ENCODE assay signal across 16 mouse cellular contexts in genomic region chr12:28710566-28711185, GRCm38 (mm10). TPM values are rescaled to one million over a fixed set of nuclear protein-coding genes. Genes with fewer than 3 reads are reported as not detected.
DNase-seq lines count a peak whose midpoint lies in the region; ATAC-seq and TF ChIP-seq lines count a peak whose summit lies in the region.
"Had no signal": no experiment of that assay in that cellular context is flagged by ENCODE, and none has a peak within 500 bp of the region (broad histone marks: within the 10 kb centered on the region; RNA-seq: fewer than 3 reads in every experiment).

No protein-coding gene starts in this region.

- H3K9ac ChIP-seq in midbrain, embryonic 13.5 days (replicated peaks) = no peak overlapping the region
- H3K9ac ChIP-seq in midbrain, postnatal 0 days (replicated peaks; ENCODE audit: low read length, poor library complexity, severe bottlenecking) = no peak overlapping the region
- no peak overlapping the region for H3K9ac ChIP-seq in hindbrain, embryonic 15.5 days
- H3K9ac ChIP-seq in stomach, postnatal 0 days (ENCODE audit: low read length) = no peak overlapping the region
- H3K9ac ChIP-seq: liver, embryonic 13.5 days had no signal

- H3K27me3 ChIP-seq in midbrain, embryonic 13.5 days = no peaks in the 10 kb centered on the region
- no peaks in the 10 kb centered on the region for H3K27me3 ChIP-seq in midbrain, postnatal 0 days (ENCODE audit: insufficient read depth, low read length)
- H3K27me3 ChIP-seq in hindbrain, embryonic 15.5 days = no peaks in the 10 kb centered on the region
- no peaks in the 10 kb centered on the region for H3K27me3 ChIP-seq in stomach, postnatal 0 days (ENCODE audit: control insufficient read depth, insufficient read depth, low read length)
- H3K27me3 ChIP-seq: liver, embryonic 13.5 days; Patski had no signal

- WGBS in midbrain, embryonic 13.5 days = 68% methylated on average over 22 of the region's 22 CpGs
- 59% methylated on average over 22 of the region's 22 CpGs for WGBS in midbrain, postnatal 0 days
- 56% methylated on average over 22 of the region's 22 CpGs for WGBS in hindbrain, embryonic 15.5 days
- 86% methylated on average over 22 of the region's 22 CpGs for WGBS in stomach, postnatal 0 days

- peaks cover 9% of the 10 kb centered on the region; the same call in 1 of the 2 replicates for H3K4me1 ChIP-seq in midbrain, embryonic 13.5 days (replicated peaks)
- H3K4me1 ChIP-seq in midbrain, postnatal 0 days (ENCODE audit: insufficient read depth, low read length) = no peaks in the 10 kb centered on the region
- peaks cover 12% of the 10 kb centered on the region for H3K4me1 ChIP-seq in hindbrain, embryonic 15.5 days (replicated peaks)
- H3K4me1 ChIP-seq in stomach, postnatal 0 days (replicated peaks; ENCODE audit: control insufficient read depth, insufficient read depth) = no peaks in the 10 kb centered on the region

- TF ChIP-seq EP300 in stomach, postnatal 0 days (optimal IDR thresholded peaks at IDR 0.05) = no peak

- H3K9me3 ChIP-seq in midbrain, embryonic 13.5 days = no peaks in the 10 kb centered on the region
- H3K9me3 ChIP-seq in midbrain, postnatal 0 days (ENCODE audit: low read length) = no peaks in the 10 kb centered on the region
- no peaks in the 10 kb centered on the region for H3K9me3 ChIP-seq in hindbrain, embryonic 15.5 days
- H3K9me3 ChIP-seq in stomach, postnatal 0 days (ENCODE audit: control insufficient read depth, low read length) = no peaks in the 10 kb centered on the region
- H3K9me3 ChIP-seq: liver, embryonic 13.5 days had no signal

- H3K4me2 ChIP-seq in midbrain, embryonic 13.5 days (replicated peaks) = no peak overlapping the region
- H3K4me2 ChIP-seq in midbrain, postnatal 0 days (ENCODE audit: low read depth, low read length, poor library complexity, severe bottlenecking) = no peak overlapping the region
- H3K4me2 ChIP-seq in hindbrain, embryonic 15.5 days = no peak overlapping the region
- no peak overlapping the region for H3K4me2 ChIP-seq in stomach, postnatal 0 days (replicated peaks; ENCODE audit: low read depth)
- H3K4me2 ChIP-seq: liver, embryonic 13.5 days had no signal

- no peak for TF ChIP-seq CTCF in midbrain, postnatal 0 days (IDR thresholded peaks at IDR 0.05)
- TF ChIP-seq CTCF in stomach, postnatal 0 days (IDR thresholded peaks at IDR 0.05; ENCODE audit: low read depth) = no peak

- ATAC-seq in midbrain, embryonic 13.5 days = 0 out of 2 replicates have a peak, but pooled peaks have one; percentile 40
- no peak for ATAC-seq in midbrain, postnatal 0 days (ENCODE audit: low FRiP score)
- ATAC-seq in hindbrain, embryonic 15.5 days (ENCODE audit: low FRiP score, low read depth) = peak; percentile 16; the same call in 1 of the 2 replicates
- no peak for ATAC-seq in stomach, postnatal 0 days (ENCODE audit: low FRiP score, low TSS enrichment)
- ATAC-seq: Patski had no signal

- H3K4me3 ChIP-seq in midbrain, embryonic 13.5 days (replicated peaks) = no peak overlapping the region
- H3K4me3 ChIP-seq in midbrain, postnatal 0 days (ENCODE audit: low read depth, low read length) = no peak overlapping the region
- no peak overlapping the region for H3K4me3 ChIP-seq in hindbrain, embryonic 15.5 days
- no peak overlapping the region for H3K4me3 ChIP-seq in stomach, postnatal 0 days (ENCODE audit: low read depth, low read length)
- H3K4me3 ChIP-seq: liver, embryonic 13.5 days had no signal

- peaks cover 50% of the 10 kb centered on the region for H3K36me3 ChIP-seq in midbrain, embryonic 13.5 days
- peaks cover 25% of the 10 kb centered on the region for H3K36me3 ChIP-seq in midbrain, postnatal 0 days (ENCODE audit: insufficient read depth, low read length)
- H3K36me3 ChIP-seq in hindbrain, embryonic 15.5 days = no peaks in the 10 kb centered on the region
- no peaks in the 10 kb centered on the region; the same call in 1 of the 2 replicates for H3K36me3 ChIP-seq in stomach, postnatal 0 days (ENCODE audit: control insufficient read depth, insufficient read depth, low read length)

- DNase-seq in midbrain, postnatal 0 days (ENCODE audit: low spot score) = no peak
- DNase-seq in left cerebral cortex, postnatal 14 days (ENCODE audit: low spot score in 2 of 2) = peak; percentile 84 to 91
- DNase-seq in telencephalon, adult 2 months (ENCODE audit: low read depth, low spot score) = peak; percentile 95
- DNase-seq in kidney, postnatal 10 days = no peak
- DNase-seq in stomach, postnatal 0 days (ENCODE audit: low spot score) = no peak
- no peak for DNase-seq in kidney, postnatal 14 days
- DNase-seq: adrenal gland, postnatal 25 days; cerebellum, adult 9-11 months; heart, postnatal 4 days; kidney, postnatal 25 days; liver, embryonic 13.5 days; thymus, postnatal 4 days had no signal

- intact Hi-C loops in left cerebral cortex, postnatal 14 days (cut with DNase I) = no loop called here

- H3K27ac ChIP-seq in midbrain, embryonic 13.5 days = peak overlapping the region; percentile 19; the same call in 1 of the 2 replicates
- H3K27ac ChIP-seq in midbrain, postnatal 0 days (ENCODE audit: low read depth, low read length) = no peak overlapping the region
- peak overlapping the region; percentile 50 for H3K27ac ChIP-seq in hindbrain, embryonic 15.5 days (replicated peaks)
- H3K27ac ChIP-seq in stomach, postnatal 0 days (replicated peaks) = no peak overlapping the region
- H3K27ac ChIP-seq: liver, embryonic 13.5 days; macrophage had no signal

RNA-seq across cellular contexts. Expression of gene Adi1, which starts 35.6 kb away (rescaled TPM):
- polyA plus RNA-seq in midbrain, embryonic 13.5 days (2015; fragmentation: Nextera tagmentation; extraction: Ambion mirVana) = 27.0 and 29.1 TPM in 2 replicates
- 6.4 and 8.8 TPM in 2 replicates for total RNA-seq in midbrain, postnatal 0 days (2014; rRNA removed)
- polyA plus RNA-seq in midbrain, postnatal 0 days (2015; fragmentation: Nextera tagmentation; extraction: Ambion mirVana) = 23.4 and 23.6 TPM in 2 replicates
- polyA plus RNA-seq in hindbrain, embryonic 15.5 days (2015; fragmentation: Nextera tagmentation; extraction: Ambion mirVana) = 29.4 and 30.0 TPM in 2 replicates
- 10 to 100 TPM; 16.9 to 19.8 TPM for total RNA-seq in left cerebral cortex, postnatal 14 days (2021)
- 50.9 and 55.2 TPM in 2 replicates for polyA plus RNA-seq in stomach, postnatal 0 days (2015; fragmentation: Nextera tagmentation; extraction: Ambion mirVana)

RNA-seq across cellular contexts. Expression of gene Trappc12, which starts 39.6 kb away (rescaled TPM):
- polyA plus RNA-seq in midbrain, embryonic 13.5 days (2015; fragmentation: Nextera tagmentation; extraction: Ambion mirVana) = 43.8 and 46.0 TPM in 2 replicates
- 53.2 and 54.4 TPM in 2 replicates for total RNA-seq in midbrain, postnatal 0 days (2014; rRNA removed)
- 37.9 and 38.8 TPM in 2 replicates for polyA plus RNA-seq in midbrain, postnatal 0 days (2015; fragmentation: Nextera tagmentation; extraction: Ambion mirVana)
- 40.2 and 43.1 TPM in 2 replicates for polyA plus RNA-seq in hindbrain, embryonic 15.5 days (2015; fragmentation: Nextera tagmentation; extraction: Ambion mirVana)
- total RNA-seq in left cerebral cortex, postnatal 14 days (2021) = 10 to 100 TPM; 53.6 to 57.0 TPM
- 16.6 and 16.7 TPM in 2 replicates for polyA plus RNA-seq in stomach, postnatal 0 days (2015; fragmentation: Nextera tagmentation; extraction: Ambion mirVana)

RNA-seq across cellular contexts. Expression of gene Eipr1, which starts 40.9 kb away (rescaled TPM):
- 71.3 and 75.7 TPM in 2 replicates for polyA plus RNA-seq in midbrain, embryonic 13.5 days (2015; fragmentation: Nextera tagmentation; extraction: Ambion mirVana)
- 57.4 and 62.2 TPM in 2 replicates for total RNA-seq in midbrain, postnatal 0 days (2014; rRNA removed)
- polyA plus RNA-seq in midbrain, postnatal 0 days (2015; fragmentation: Nextera tagmentation; extraction: Ambion mirVana) = 59.6 and 66.4 TPM in 2 replicates
- polyA plus RNA-seq in hindbrain, embryonic 15.5 days (2015; fragmentation: Nextera tagmentation; extraction: Ambion mirVana) = 70.9 and 71.8 TPM in 2 replicates
- 10 to 100 TPM; 59.7 to 60.1 TPM for total RNA-seq in left cerebral cortex, postnatal 14 days (2021)
- 22.4 and 23.9 TPM in 2 replicates for polyA plus RNA-seq in stomach, postnatal 0 days (2015; fragmentation: Nextera tagmentation; extraction: Ambion mirVana)

Comparison
In these comparisons a context has a peak if more than half of its experiments do, and no peak if none do; other contexts are left out.
1. ATAC-seq: peak in midbrain, embryonic 13.5 days (single experiment) and hindbrain, embryonic 15.5 days (single experiment); none in midbrain, postnatal 0 days (single experiment) and stomach, postnatal 0 days (single experiment).
2. H3K27ac ChIP-seq: peak in midbrain, embryonic 13.5 days (single experiment) and hindbrain, embryonic 15.5 days (single experiment); none in midbrain, postnatal 0 days (single experiment) and stomach, postnatal 0 days (single experiment).
3. DNase-seq: peak in left cerebral cortex, postnatal 14 days (2 of 2) and telencephalon, adult 2 months (single experiment); none in midbrain, postnatal 0 days (single experiment), kidney, postnatal 10 days (single experiment), stomach, postnatal 0 days (single experiment) and kidney, postnatal 14 days (single experiment).